Mouse (Mus musculus) neural tube, embryonic 15.5 days (tissue): ENCODE measurements around the gene Gm48551. TPM values are rescaled to one million over a fixed set of nuclear protein-coding genes. Genes with fewer than 3 reads are reported as not detected.

ENCODE experiments used
- ATAC-seq: fragments of 200-750 bp; cut with Nextera tagmentation; 2 replicates; pipeline ENCODE4 v1.8.0; 2017; ENCODE audit warnings: mild to moderate bottlenecking, moderate TSS enrichment, moderate library complexity; ENCODE audit not compliant: low FRiP score
- H3K27ac ChIP-seq: fragments of 300-500 bp; sonication (generic); replicated peaks from 2 replicates; pipeline ENCODE4 v1.5.1; 2015; ENCODE audit warnings: mild to moderate bottlenecking, inconsistent platforms
- H3K27me3 ChIP-seq: fragments of 300-500 bp; sonication (generic); replicated peaks from 2 replicates; pipeline ENCODE4 v1.6.1; 2015; ENCODE audit warnings: inconsistent platforms
- H3K36me3 ChIP-seq: fragments of 300-500 bp; sonication (generic); 2 replicates; pipeline ENCODE4 v1.6.1; 2015; ENCODE audit warnings: inconsistent platforms
- H3K4me1 ChIP-seq: fragments of 300-500 bp; sonication (generic); 2 replicates; pipeline ENCODE4 v1.6.1; 2015; ENCODE audit warnings: inconsistent platforms
- H3K4me2 ChIP-seq: fragments of 300-500 bp; sonication (generic); 2 replicates; pipeline ENCODE4 v1.6.1; 2015; ENCODE audit warnings: inconsistent platforms, mild to moderate bottlenecking, moderate library complexity
- H3K4me3 ChIP-seq: fragments of 300-500 bp; sonication (generic); replicated peaks from 2 replicates; pipeline ENCODE4 v1.5.1; 2015; ENCODE audit warnings: mild to moderate bottlenecking, inconsistent platforms
- H3K9ac ChIP-seq: fragments of 300-500 bp; sonication (generic); replicated peaks from 2 replicates; pipeline ENCODE4 v1.6.1; 2015; ENCODE audit warnings: mild to moderate bottlenecking, inconsistent platforms
- H3K9me3 ChIP-seq: fragments of 300-500 bp; sonication (generic); replicated peaks from 2 replicates; pipeline ENCODE4 v1.6.1; 2016; ENCODE audit warnings: inconsistent platforms
- WGBS: fragments of 180-500 bp; shearing (Covaris S2); methylation state at CpG from one replicate; pipeline ENCODE4 v1.1.7; 2015; ENCODE audit warnings: mixed read lengths; 5-methylcytosine and 5-hydroxymethylcytosine counted together
- polyA plus RNA-seq: library from polyadenylated mRNA; unstranded; fragments of >200 nt; fragmentation: Nextera tagmentation; extraction: Ambion mirVana; gene quantifications from 2 replicates; pipeline ENCODE4 v1.2.1, GENCODE M21; 2015

Gm48551 gene
- polyA plus RNA-seq, 1 experiment from 2014 or later, result 7.2 TPM

DNA sequence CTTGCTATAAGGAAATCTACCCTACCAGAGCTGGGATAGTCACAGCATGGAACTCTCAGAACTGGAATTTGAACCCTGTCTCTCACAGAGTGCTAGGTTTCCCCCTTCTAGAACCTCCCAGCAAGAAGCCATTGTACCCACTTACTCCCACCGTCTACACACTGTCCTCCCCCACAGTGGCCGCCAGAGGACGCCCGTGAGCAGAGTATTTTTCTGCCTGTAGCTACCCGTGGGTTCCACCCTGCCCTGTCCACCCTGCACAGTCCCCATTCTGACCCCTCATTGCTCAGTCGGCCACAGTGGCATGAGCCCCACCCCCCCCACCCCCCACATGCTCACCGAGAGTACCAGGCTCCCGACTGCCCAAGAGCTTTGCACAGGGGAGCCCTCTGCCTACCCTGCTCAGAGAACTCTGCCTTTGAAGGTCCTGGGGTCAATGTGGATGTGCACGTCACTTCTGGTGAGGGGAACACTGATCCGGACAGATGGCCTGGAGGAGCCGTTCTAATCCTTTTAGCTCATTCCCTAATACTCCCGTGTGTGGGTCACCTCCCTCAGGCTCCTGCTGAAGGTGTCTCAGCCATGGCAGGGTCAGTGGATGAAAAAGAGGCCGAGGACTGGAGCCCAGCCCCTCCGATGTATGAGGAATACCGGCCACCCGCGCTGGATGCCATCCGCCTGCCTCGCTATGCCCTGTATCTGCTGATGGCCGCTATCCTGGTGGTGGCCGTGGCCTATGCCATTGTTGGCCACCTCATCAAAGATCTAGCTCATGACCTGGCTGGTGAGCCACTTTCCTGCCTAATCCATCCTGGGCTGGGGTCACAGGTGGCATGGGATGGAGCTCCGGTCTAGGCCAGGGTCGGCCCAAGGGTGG lies 5.8 kb downstream of the Gm48551 start:
- peaks cover 35% of the 10 kb centered on the region for H3K36me3 ChIP-seq
- no peak overlapping the region for H3K4me2 ChIP-seq
- 64% methylated on average over 23 of the region's 23 CpGs for WGBS
- H3K27ac ChIP-seq, result peak overlapping the region; percentile 3; the same call in 1 of the 2 replicates
- H3K9ac ChIP-seq, result peak overlapping the region; percentile 0; the same call in 1 of the 2 replicates
- H3K4me3 ChIP-seq, result no peak overlapping the region
- H3K9me3 ChIP-seq, result no peaks in the 10 kb centered on the region
- H3K27me3 ChIP-seq, result no peaks in the 10 kb centered on the region
- H3K4me1 ChIP-seq, result peaks cover 43% of the 10 kb centered on the region
- ATAC-seq, result peak; percentile 26; the same call in 1 of the 2 replicates

DNA sequence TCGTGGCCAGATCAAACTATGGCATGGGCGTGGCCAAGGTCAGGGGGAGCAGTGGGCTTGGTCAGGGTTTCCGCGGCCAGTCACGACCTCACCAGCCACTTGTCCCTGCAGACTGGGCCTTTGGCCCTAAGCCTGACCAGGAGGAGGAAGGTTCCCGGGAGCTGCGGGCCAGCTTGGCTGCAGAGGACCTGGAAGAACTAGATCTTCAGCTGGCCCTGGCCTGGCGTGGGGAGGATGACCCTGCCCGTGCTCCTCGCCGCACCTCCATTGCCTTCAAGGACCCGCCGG lies 6.4 kb downstream of the Gm48551 start:
- 92% methylated on average over 13 of the region's 13 CpGs for WGBS
- ATAC-seq, result no peak

DNA sequence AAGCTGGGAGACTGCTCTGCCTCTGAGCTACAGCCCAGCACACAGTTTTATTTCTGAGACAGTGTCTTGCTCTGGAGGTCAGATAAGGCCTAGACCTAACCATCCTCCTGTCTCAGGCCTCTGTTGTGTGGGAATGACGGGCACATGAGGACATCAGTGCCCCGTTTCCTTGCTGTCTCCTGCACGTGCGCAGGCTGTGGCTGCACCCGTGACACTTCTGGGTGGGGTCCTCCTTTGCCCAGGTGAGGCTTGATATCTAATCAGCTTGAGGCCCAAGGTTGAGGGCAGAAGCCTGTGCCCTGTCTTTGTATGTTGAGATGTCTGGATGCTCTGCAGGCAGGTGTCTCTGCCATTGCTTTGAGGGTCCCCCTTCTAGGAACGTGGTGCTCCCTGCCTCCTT lies 8.0 kb downstream of the Gm48551 start:
- ATAC-seq, result no peak
- 89% methylated on average over 6 of the region's 6 CpGs for WGBS
- H3K9ac ChIP-seq, result no peak overlapping the region
- H3K4me1 ChIP-seq, result peaks cover 38% of the 10 kb centered on the region
- H3K4me3 ChIP-seq, result no peak overlapping the region
- H3K27me3 ChIP-seq, result no peaks in the 10 kb centered on the region
- H3K36me3 ChIP-seq, result peaks cover 21% of the 10 kb centered on the region
- no peak overlapping the region for H3K4me2 ChIP-seq
- H3K9me3 ChIP-seq, result no peaks in the 10 kb centered on the region
- H3K27ac ChIP-seq, result no peak overlapping the region

More for the DNA sequence above, 6.4 kb downstream of the Gm48551 start:
- peaks cover 35% of the 10 kb centered on the region for H3K36me3 ChIP-seq
- peaks cover 38% of the 10 kb centered on the region for H3K4me1 ChIP-seq
- no peaks in the 10 kb centered on the region for H3K27me3 ChIP-seq
- no peak overlapping the region for H3K4me3 ChIP-seq
- H3K27ac ChIP-seq, result no peak overlapping the region
- 0 out of 2 replicates have a peak overlapping the region, but pooled peaks have one; percentile 0 for H3K9ac ChIP-seq
- H3K9me3 ChIP-seq, result no peaks in the 10 kb centered on the region
- no peak overlapping the region for H3K4me2 ChIP-seq

GRCm38 (mm10) chr10:81392781-81393185 lies 8.5 kb downstream of the Gm48551 start, which contains the start of gene Smim24:
Gene Smim24, plus strand, starts transcription at chr10:81393051.
- Histone ChIP-seq H3K27ac (0 out of 2 replicates have a peak within 1 kb of the TSS, but pooled peaks have one; percentile 13), H3K4me1 (peaks cover 43% of the 10 kb centered on the region), H3K9ac (peak within 1 kb of the TSS; percentile 17; the same call in 1 of the 2 replicates), H3K27me3 (no peaks in the 10 kb centered on the region), H3K9me3 (no peaks in the 10 kb centered on the region), H3K4me3 (peak within 1 kb of the TSS; percentile 17; the same call in 1 of the 2 replicates), H3K4me2 (peak within 1 kb of the TSS; percentile 50), H3K36me3 (peaks cover 20% of the 10 kb centered on the region)
- ATAC-seq, result no peak
- WGBS, result 69% methylated on average over 14 of the region's 14 CpGs

GRCm38 (mm10) chr10:81393456-81394063 lies 9.3 kb downstream of the Gm48551 start:
- no peaks in the 10 kb centered on the region for H3K27me3 ChIP-seq
- peak overlapping the region; percentile 17; the same call in 1 of the 2 replicates for H3K4me3 ChIP-seq
- WGBS, result 12% methylated on average over 19 of the region's 19 CpGs
- peak overlapping the region; percentile 50 for H3K4me2 ChIP-seq
- H3K4me1 ChIP-seq, result peaks cover 45% of the 10 kb centered on the region
- peaks cover 12% of the 10 kb centered on the region for H3K36me3 ChIP-seq
- ATAC-seq, result no peak
- H3K9me3 ChIP-seq, result no peaks in the 10 kb centered on the region
- H3K27ac ChIP-seq, result 0 out of 2 replicates have a peak overlapping the region, but pooled peaks have one; percentile 13
- peak overlapping the region; percentile 17; the same call in 1 of the 2 replicates for H3K9ac ChIP-seq

DNA sequence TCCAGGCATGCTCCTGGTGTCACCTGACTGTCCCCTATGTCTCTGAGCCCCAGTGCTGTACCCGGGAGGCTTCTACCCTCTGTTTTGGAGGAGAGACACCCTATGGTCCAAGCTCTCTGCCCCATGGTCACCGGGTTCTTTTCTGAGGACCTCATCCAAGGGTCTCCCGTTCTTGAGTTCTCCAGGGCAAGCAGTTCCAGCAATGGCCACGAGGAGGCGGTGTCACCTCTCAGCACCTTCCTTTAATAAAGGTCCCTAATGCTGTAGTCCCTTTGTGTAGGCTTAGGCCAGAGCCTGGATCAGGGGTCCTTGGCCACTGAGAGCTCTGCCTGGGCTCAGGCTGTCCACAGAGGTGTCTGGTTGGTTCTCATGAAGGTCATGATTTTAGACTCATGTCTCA lies 10.9 kb downstream of the Gm48551 start:
- no peak for ATAC-seq

DNA sequence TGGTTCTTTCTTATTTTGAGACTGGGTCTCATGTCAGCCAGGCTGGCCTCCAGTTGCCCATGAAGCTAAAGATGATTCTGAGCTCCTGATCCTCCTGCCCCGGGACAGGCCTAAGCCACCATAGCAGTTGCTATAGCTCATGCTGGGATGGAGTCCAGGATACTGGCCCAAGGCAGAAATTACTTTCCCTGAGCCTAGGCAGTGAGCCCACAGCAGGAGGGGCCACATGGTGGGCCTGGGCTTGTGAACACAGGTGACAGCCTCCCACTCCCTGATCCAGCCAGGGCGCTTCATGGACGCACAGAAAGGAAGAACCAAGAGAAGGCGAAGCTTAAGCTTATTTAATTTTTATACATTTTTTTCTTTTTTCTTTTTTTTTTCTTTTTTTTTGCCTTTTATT lies 11.6 kb downstream of the Gm48551 start:
- no peak overlapping the region for H3K4me3 ChIP-seq
- no peaks in the 10 kb centered on the region for H3K9me3 ChIP-seq
- H3K9ac ChIP-seq, result no peak overlapping the region
- no peak overlapping the region for H3K4me2 ChIP-seq
- H3K4me1 ChIP-seq, result peaks cover 40% of the 10 kb centered on the region
- 78% methylated on average over 4 of the region's 4 CpGs for whole genome bisulfite sequencing
- no peaks in the 10 kb centered on the region for H3K27me3 ChIP-seq
- ATAC-seq, result no peak
- H3K27ac ChIP-seq, result peak overlapping the region; percentile 48
- H3K36me3 ChIP-seq, result peaks cover 28% of the 10 kb centered on the region

More for the DNA sequence above, 10.9 kb downstream of the Gm48551 start:
- Histone ChIP-seq H3K9ac (no peak overlapping the region), H3K4me2 (no peak overlapping the region), H3K4me1 (peaks cover 38% of the 10 kb centered on the region), H3K9me3 (no peaks in the 10 kb centered on the region), H3K27ac (no peak overlapping the region), H3K36me3 (peaks cover 21% of the 10 kb centered on the region), H3K4me3 (no peak overlapping the region), H3K27me3 (no peaks in the 10 kb centered on the region)
- 16% methylated on average over 5 of the region's 5 CpGs for WGBS

DNA sequence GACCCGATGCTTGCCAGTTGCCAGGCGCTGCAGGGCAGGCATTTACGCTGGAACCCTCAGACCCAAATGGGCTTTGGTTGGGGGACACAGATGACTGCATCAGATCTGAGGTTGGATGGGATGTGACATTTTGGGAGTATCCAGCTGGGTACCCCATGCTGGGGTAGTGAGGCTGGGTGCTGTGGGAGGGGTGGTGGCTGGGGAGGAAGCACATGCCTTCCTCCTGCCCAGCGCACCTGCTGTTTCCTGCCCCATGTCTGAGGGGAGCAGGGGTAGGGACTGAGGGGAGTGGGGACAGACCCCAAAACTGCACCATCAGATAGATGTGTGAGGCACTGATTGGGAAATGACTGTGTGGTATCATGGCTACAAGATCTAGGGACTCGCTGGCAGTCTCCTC lies 12.5 kb downstream of the Gm48551 start:
- Histone ChIP-seq H3K4me3 (no peak overlapping the region), H3K36me3 (peaks cover 23% of the 10 kb centered on the region), H3K9me3 (no peaks in the 10 kb centered on the region), H3K4me2 (no peak overlapping the region), H3K4me1 (peaks cover 48% of the 10 kb centered on the region), H3K27ac (peak overlapping the region; percentile 48), H3K27me3 (no peaks in the 10 kb centered on the region), H3K9ac (no peak overlapping the region)
- ATAC-seq, result no peak
- 57% methylated on average over 5 of the region's 5 CpGs for WGBS

DNA sequence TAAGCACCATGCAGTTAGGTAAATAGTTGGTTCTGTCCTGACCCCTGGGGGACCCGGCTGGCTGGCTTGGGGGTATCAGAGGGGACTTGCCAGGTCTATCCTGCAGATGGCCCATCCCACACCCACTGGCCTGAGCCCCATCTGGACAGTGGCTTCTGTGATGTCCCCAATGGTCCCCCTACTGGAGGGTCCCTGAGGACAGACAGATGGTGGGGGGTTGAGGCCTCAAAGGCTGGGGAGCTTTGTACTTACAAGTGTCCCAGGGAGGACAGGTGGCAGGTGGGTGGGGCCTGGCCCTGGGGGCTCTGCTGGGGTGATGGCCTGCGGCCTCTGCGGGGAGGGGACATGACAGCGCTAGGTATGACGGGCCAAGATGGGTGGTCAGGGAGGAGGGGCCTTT lies 15.0 kb downstream of the Gm48551 start:
- Histone ChIP-seq H3K4me1 (peaks cover 53% of the 10 kb centered on the region), H3K27ac (no peak overlapping the region), H3K9me3 (no peaks in the 10 kb centered on the region), H3K9ac (no peak overlapping the region), H3K4me2 (no peak overlapping the region), H3K27me3 (no peaks in the 10 kb centered on the region), H3K4me3 (no peak overlapping the region), H3K36me3 (peaks cover 26% of the 10 kb centered on the region)
- WGBS, result 69% methylated on average over 5 of the region's 5 CpGs
- no peak for ATAC-seq

DNA sequence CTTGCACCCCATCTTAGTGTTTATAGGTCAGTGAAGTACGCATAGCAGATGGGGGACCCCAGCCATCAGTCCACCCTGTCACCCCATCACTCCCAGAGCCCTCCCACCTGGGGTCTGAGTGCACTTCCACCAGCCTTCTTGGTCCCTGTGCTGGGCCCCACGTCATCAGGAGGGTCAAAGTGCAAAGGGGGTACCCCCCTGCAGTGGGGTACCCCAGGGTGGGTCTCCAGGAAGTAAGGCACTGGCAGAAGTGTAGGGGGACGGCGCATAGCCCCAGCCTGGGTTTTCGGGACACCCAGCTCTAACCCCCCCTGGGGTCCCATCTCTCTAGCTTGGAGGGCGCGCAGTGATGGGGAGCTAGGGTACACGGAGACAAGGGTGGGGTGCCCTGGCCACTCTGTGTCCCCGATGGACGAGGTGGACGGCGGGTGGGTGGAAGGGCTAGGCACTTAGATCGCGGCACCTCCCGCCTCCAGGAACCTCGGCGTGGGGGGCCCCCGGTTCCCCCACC lies 15.6 kb downstream of the Gm48551 start:
- Histone ChIP-seq H3K27ac (no peak overlapping the region), H3K36me3 (peaks cover 31% of the 10 kb centered on the region), H3K9me3 (no peaks in the 10 kb centered on the region), H3K27me3 (no peaks in the 10 kb centered on the region), H3K4me2 (peak overlapping the region; percentile 8; the same call in 1 of the 2 replicates), H3K9ac (no peak overlapping the region), H3K4me3 (no peak overlapping the region), H3K4me1 (peaks cover 53% of the 10 kb centered on the region)
- WGBS, result 75% methylated on average over 18 of the region's 18 CpGs
- ATAC-seq, result no peak

- Histone ChIP-seq H3K9ac (no peak overlapping the region), H3K4me3 (no peak overlapping the region), H3K4me2 (peak overlapping the region; percentile 8), H3K4me1 (peaks cover 53% of the 10 kb centered on the region), H3K27ac (peak overlapping the region; percentile 82), H3K36me3 (peaks cover 37% of the 10 kb centered on the region), H3K9me3 (no peaks in the 10 kb centered on the region), H3K27me3 (no peaks in the 10 kb centered on the region)
- no peak for ATAC-seq
- WGBS, result 45% methylated on average over 22 of the region's 22 CpGs
Observed at GRCm38 (mm10) chr10:81400371-81401204, 16.3 kb downstream of the Gm48551 start.
